Mouse (Mus musculus): ENCODE measurements around the gene Apoc2. TPM values are rescaled to one million over a fixed set of nuclear protein-coding genes. Genes with fewer than 3 reads are reported as not detected.
A peak's percentile ranks its signal among the peaks of the same experiment; 100 is the strongest.

The Apoc2 gene
- total RNA-seq, 2 experiments from 2014 or later, result 52.0 to 144 TPM

GRCm38 (mm10) chr7:19680702-19681101 is 3.0 kb upstream of the Apoc2 start:
- DNase-seq, result no peak

GRCm38 (mm10) chr7:19678901-19679300 is 1.2 kb upstream of the Apoc2 start:
- no peak for DNase-seq

DNA sequence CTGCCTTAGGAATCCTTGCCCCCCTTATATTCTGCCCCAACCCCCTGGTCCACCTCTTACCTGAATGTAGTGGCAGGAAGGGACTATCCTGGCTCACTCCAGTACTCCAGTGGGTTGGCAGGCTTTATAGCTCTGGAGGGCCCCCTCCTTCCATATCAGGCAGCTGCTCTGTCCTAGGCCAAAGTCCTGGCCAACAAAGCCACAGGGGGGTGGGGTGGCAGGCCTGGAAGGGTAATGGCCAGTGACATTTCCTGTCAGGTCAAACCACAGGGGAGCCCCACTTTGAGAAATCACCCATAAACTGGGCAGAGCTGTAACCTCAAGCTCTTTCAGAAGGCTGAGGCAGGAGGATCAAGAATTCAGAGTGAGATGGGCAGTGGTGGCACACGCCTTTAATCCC is 1.1 kb downstream of the Apoc2 start:
- no peak for DNase-seq

DNA sequence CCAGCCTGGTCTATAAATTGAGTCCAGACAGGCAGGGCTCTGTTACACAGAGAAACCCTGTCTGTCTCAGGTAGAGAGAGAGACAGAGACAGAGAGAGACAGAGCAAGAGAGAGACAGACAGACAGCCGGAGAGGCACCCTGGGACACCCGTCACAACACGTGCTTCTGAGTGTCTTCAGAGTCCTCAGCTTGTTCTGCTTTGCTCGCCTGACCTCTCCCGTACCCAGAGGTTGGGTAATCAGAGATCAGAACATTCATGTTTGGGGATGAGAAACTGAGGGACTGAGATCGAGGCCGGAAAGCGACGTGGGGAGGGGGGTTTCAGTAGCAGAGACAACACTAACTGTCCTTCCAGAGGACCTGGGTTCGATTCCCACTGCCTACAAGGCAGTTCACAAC is 1.9 kb downstream of the Apoc2 start:
- no peak for DNase-seq

- no peak for DNase-seq
Observed at GRCm38 (mm10) chr7:19673083-19673699, 4.5 kb downstream of the Apoc2 start.

- DNase-seq, result no peak
Observed at GRCm38 (mm10) chr7:19671511-19671910, 6.2 kb downstream of the Apoc2 start.

DNA sequence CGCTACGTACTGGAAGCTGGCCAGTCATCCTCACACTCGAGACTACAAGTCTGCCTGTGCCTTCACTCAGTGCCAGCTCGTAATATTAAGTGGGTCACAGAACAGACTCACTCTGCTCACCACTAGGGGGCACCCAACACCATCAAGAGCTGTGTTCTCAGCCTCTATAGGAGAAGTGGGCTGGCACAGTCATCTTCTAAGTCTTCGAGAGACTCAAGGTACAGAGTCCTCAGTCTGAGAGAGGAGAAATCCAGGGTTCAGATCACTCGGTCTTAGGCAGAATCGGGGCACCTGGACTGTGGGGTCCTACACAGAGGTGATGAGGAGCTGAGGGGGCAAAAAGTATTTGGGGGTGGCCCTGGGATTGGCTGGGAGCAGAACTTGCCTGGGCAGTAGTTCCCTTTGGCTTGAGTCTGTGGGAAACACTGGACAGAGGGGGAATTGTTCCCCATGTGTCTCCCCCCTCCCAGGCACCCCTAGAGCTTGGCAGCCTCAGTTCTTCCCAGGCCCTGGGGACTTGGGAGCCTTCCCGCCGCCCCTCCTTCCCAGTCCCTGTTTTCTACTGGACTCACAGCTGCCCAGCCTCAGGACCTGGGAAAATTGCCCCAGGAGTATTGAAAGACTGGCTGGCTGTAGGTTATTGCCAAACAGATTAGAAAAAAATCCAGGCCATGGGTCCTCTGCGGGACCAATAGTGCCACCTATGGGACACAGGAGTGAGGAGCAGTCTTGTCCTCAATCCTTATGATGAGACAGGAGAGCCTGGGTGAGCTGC is 8.6 kb downstream of the Apoc2 start:
- peak; percentile 95 for DNase-seq

- no peak for DNase-seq
Observed at GRCm38 (mm10) chr7:19667434-19667833, 10.3 kb downstream of the Apoc2 start.

DNA sequence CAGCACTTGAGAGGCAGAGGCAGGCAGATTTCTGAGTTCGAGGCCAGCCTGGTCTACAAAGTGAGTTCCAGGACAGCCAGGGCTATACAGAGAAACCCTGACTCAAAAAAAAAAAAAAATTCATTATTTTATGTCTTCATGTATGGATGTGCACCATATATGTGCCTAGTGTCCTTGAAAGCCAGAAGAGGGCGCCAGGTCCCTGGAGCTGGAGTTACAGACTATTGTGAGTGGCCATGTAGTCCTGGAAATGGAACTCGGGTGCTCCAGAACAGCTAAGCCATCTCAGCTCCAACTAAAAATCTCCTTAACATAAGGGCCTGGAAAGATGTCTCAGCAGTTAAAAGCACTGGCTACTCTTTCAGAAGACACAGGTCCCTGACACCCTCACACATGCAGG is 11.0 kb downstream of the Apoc2 start:
- DNase-seq, result no peak

GRCm38 (mm10) chr7:19664955-19665841 is 12.5 kb downstream of the Apoc2 start, which contains the start of gene Clptm1:
TSS of gene Clptm1 (minus strand) at chr7:19665033.
- peak; percentile 98 for DNase-seq

DNA sequence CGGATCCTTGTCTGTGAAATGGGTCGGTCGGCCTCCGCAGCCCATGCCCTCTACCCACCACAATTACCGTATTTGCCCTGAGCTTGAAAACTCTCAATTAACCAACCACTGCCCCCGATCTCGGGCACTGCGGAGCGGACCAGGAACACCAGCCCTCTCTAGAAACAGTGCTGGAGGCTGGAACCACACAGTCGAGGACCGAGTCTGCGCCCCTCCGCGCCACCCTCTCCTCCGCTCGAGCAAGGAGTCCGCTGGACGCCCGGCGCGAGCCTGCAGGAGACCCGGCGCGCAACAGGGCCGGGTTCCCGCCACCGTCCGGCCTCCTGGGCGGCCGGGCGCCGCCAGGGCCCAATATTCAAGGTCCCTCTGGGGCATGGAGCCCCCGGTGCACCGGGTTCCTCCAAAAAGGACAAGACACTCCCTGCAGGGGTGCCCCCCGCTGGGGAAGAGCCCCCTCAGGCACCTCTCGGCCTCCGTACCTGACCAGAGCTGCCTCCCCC is 13.2 kb downstream of the Apoc2 start:
- no peak for DNase-seq

GRCm38 (mm10) chr7:19663940-19664339 is 13.8 kb downstream of the Apoc2 start:
- DNase-seq, result no peak

DNA sequence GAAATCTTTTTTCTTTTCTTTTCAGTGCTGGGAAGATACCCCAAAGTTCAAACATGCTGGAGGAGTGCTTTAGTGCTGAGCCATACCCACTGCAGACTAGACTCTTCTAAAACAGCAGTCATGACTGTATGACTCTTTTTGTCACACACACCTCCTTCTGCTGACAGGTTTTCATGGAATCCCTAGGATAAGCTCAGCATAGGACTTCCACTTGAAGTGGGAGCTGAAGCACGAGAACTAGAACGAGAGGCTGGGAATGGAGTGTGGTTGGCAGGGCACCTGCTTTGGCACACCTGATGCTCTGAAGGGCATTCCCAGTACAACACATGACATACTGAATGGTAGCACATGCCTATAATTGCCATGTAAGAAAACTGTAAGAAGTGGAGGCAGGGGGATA is 25.1 kb downstream of the Apoc2 start:
- no peak for DNase-seq

DNA sequence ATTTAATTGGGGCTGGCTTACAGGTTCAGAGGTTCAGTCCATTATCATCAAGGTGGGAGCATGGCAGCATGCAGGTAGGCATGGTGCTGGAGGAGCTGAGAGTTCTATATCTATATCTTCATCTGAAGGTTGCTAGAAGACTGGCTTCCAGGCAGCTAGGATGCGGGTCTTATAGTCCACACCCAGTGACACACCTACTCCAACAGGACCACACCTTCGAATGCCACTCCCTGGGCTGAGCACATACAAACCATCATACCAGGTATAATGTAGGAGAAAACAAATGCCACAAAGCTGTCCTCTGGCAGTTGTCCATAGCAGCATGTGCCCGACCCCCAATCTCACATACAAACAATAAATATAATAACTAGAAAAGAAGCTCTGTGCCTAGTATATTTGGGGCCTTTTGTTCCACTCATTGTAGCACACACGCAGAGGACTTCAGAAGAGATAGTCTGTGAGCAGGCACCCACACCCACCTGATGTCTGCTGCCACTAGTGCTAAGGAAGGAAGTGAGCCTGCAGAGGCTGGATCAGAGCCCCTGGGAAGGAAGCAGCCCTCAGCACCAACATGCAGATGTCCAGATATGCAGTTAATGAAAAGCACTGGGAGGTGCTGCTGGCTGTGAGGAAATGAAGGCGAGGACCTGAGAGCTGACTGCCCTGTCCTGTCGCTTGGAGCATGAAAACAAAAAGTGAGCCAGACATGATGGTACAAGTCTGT is 26.5 kb downstream of the Apoc2 start:
- no peak for DNase-seq

- DNase-seq, result no peak
Observed at GRCm38 (mm10) chr7:19641223-19641622, 36.5 kb downstream of the Apoc2 start.

DNA sequence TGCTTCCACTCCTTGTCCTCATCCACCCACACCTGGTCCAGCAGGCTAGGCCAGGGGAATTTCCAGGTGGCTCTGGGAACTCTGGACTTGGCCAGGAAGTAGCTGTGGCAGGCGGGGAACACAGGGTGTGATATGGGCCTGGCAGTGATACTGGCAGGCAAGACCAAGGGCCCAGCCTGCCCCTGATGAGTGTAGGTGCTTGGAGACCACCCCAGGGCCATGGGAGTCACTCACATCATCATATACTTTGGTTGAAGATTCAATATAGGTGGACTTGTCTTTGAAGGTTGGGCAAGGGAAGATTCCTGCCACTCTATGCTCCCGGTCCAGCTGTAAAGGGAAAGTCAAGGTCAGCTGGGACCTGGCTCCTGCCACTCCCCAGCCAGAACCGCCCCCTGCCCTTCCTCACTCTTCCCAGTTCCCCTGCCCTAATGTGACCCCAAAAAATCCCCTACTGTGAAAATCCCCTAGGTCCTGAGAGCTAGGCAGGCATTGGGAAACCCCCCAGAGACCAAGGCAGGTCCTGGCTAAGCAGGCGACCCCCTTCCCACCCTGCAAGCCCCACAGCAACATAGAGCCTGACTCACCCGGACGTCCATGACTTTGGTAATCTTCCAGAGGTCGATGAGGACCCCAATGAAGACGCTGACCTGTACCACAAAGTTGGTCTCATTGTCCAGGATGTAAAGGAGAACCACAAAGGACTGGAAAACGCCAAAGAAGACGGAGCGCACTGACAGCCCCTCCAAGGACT is 42.5 kb downstream of the Apoc2 start:
- no peak for DNase-seq

DNA sequence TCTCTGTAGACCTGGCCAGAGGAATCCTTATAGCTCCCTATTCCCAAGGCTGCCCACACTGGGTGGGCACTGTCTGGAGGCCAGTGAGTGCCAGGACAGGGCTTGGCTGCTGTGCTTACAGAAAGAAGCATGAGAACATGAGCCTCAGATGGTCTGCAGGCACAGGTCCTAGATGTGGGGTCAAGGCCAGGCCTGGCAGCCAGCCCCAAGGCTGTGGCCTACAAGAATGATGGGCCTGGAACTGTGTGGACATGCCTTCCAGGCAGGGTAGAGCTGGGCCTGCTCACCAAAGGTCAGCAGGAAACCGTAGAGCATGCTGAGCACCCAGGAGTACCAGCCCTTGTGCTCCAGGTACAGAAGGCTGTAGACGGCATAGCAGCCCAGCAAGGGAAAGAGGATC is 43.1 kb downstream of the Apoc2 start:
- DNase-seq, result peak; percentile 83

- DNase-seq, result no peak
Observed at GRCm38 (mm10) chr7:19633855-19634254, 43.9 kb downstream of the Apoc2 start.

DNA sequence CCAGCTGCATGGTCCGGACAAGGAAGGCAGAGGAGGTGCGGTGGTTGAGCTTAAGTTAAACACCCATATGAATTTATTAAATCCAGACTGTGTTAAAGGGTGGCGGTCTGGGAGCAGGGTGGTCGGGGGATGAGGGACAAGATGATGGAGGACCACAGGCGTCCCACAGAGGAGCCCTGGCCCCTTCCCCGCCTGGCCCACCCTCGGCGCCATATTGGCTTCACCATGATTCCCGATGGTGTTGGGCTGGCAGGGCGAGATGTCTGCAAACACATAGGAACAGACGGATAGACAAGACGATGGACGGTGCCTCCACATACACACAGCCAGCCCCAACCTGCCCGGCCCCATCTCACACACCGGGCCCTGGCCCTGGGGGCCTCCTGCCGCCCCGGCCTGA is 44.5 kb downstream of the Apoc2 start:
- no peak for DNase-seq

GRCm38 (mm10) chr7:19632720-19633119 is 45.0 kb downstream of the Apoc2 start:
- no peak for DNase-seq

GRCm38 (mm10) chr7:19632275-19632674 is 45.5 kb downstream of the Apoc2 start:
- no peak for DNase-seq
